Mouse (Mus musculus) adipocyte (in vitro differentiated cells): Measurements from ENCODE around the gene Ehhadh.
"Not testable (repeated sequence)": the region's sequence is repeated elsewhere in the genome, so short reads cannot be mapped to it uniquely, and the experiment has no call there.

Experiments
- DNase-seq: peaks from one replicate; pipeline ENCODE4 v3.0.0-alpha.2; 2016; ENCODE audit warnings: low spot score

The Ehhadh gene

DNA sequence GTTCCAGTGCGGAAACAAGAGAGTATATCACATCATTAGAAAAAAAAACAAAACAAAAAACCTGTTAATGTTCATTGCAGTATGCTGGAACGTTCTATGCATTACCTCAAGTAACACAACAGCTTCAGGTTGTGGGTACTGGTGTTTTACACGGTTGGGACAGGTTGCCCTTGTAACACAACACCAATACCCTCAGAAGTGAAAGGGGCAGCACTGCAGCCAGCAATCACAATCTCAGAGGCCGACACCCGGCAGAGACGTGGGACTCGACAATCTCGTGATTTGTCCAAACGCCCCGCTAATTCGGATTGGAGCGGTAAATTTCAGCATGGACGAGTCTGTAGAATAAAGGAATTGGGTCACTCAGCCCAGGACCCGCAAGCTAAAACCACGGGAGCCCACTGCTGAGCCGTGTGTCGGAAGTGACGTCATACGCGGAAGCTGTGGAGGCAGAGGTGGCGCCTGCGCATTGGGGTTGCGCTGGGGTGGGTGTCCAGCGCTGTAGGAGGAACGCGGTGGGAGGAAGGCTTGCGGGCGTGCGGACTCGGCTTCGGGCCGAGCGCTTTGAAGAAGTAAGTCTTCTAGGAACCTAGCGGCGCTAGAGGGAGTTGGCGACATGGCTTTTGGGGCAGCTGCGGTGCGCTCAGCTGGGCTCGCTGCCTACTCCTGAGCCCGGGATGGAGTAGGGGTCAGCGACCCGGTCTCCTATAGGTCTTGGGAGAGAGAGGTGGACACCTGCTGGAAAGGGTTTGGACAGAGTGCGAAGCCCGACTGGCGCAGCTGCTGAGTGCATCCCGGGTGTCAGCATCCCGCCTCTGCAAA, 6.5 kb upstream of the Ehhadh start, which contains the start of gene Map3k13:
Gene Map3k13 (plus strand): TSS at position 472 of the 822 bp plus-strand sequence.
- peak; percentile 96 for DNase-seq

GRCm38 (mm10) chr16:21793080-21793810, 5.6 kb upstream of the Ehhadh start:
- DNase-seq: not testable (repeated sequence)

DNA sequence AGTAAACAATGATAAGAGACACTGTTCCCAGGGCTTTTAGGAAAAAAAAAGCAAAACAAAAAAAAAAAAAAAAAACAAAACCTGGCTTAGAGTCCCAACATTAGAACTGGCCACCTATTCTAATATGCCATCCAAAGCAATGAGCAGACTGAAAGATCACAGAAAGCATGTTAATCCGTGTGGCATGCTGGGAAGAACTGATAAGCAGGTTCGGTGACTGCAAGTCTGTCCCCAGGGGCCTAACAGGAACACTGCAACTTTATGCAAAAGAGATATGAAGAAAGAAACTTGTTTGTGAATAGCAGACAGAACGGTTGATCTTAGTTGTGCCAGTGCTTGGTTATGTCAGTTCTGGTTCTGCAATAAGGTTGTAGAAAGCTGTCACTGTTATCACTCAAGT, 4.2 kb upstream of the Ehhadh start:
- no peak for DNase-seq

- DNase-seq: no peak
These were observed 2.9 kb upstream of the Ehhadh start for GRCm38 (mm10) chr16:21790469-21790868.

- DNase-seq: no peak
These were observed 1.6 kb upstream of the Ehhadh start for GRCm38 (mm10) chr16:21789180-21789579.

- DNase-seq: no peak
These were observed 974 bp upstream of the Ehhadh start for GRCm38 (mm10) chr16:21788581-21788980.

GRCm38 (mm10) chr16:21786317-21786716, 1.3 kb downstream of the Ehhadh start:
- no peak for DNase-seq

- DNase-seq: no peak
These were observed 2.6 kb downstream of the Ehhadh start for GRCm38 (mm10) chr16:21785000-21785399.

- DNase-seq: no peak
These were observed 4.8 kb downstream of the Ehhadh start for GRCm38 (mm10) chr16:21782807-21783206.

DNA sequence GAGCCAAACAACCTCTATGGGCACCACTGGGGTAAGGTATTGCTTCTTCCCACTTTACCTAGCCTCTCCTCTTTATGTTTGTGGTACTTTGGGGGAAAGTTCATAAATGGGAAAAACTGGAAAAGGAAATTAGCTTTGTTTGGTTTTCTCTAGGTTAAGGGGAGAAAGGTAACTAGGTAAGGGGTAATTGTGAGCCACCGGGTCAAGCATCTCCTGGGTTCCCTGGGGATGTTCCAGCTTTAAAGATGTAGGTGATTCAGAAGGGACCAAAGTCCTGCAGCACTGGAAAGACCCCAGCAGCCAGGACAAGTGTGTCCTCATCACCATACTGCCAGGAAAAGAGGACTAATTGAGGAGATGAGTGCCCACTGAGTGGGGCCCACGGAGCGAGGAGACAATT, 5.7 kb downstream of the Ehhadh start:
- DNase-seq: no peak

- no peak for DNase-seq
These were observed 6.3 kb downstream of the Ehhadh start for GRCm38 (mm10) chr16:21781277-21781676.

- DNase-seq: no peak
These were observed 8.5 kb downstream of the Ehhadh start for GRCm38 (mm10) chr16:21779149-21779548.

DNA sequence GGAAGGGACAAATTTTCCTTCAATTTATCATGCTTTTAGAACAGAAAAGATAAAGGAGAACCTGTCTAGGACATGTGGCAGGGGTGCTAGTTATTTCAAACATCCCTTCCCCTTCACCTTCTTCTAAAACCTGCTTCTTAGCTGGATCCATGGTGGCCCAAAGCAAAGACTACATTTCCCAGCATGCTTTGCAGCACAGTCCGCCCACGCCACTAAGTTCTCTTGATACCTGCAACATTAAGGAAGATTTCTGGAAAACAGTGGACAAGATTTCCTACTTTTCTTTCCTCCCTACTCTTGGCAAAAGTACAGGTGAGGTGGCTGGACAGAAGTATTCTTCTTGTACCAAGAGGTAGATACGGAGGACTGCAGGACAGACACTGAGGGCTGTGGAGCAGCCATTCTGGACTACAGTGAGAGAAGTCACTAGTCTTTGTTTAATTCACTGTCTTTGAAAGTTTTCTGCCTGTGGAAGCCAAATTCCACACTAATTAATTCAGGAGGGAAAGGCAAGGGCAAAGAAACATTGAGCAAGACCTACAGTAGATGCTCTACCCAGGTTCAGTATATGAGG, 9.2 kb downstream of the Ehhadh start:
- peak; percentile 39 for DNase-seq

- DNase-seq: no peak
These were observed 12.9 kb downstream of the Ehhadh start for GRCm38 (mm10) chr16:21774725-21775124.

DNA sequence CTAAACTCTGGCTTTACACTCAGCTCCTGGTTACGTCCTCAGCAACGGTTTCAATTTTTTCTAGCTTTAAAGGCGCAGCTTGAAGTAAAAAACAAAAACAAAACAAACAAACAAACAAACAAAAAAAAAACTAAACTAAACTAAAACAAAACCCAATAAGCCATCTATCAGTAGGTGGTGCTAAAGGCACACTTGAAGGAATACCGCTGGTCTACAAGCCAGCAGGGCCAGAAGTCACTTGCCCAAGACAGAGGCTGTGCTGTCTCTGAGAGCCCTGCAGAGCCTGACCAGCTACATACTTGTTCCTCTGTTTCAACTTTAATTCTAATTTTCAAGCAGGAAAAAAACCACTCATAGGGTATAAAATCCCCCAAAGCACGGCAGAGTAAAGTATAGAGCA, 17.9 kb downstream of the Ehhadh start:
- peak; percentile 89 for DNase-seq

- peak; percentile 31 for DNase-seq
These were observed 19.4 kb downstream of the Ehhadh start for GRCm38 (mm10) chr16:21768255-21768654.

- no peak for DNase-seq
These were observed 29.2 kb downstream of the Ehhadh start for GRCm38 (mm10) chr16:21758447-21758846.

DNA sequence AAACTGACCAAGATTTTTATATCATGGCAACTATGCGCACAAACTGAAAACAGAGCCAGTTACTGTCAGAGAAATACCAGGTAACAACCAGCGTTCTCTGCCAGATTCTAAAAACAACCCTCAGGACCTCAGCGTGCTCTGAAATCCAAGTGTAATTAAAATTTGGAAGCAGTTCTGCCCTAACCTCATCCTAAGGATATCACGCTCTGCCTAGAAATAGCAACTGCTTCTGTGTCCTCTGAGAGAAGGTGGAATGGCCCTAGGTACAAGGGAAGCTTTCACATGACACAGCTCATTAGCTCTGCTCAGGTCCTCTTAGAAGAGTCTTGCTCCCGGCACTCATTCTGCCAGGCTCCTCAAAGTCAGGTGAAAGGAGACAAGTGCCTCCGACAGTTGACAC, 44.2 kb downstream of the Ehhadh start:
- DNase-seq: no peak

DNA sequence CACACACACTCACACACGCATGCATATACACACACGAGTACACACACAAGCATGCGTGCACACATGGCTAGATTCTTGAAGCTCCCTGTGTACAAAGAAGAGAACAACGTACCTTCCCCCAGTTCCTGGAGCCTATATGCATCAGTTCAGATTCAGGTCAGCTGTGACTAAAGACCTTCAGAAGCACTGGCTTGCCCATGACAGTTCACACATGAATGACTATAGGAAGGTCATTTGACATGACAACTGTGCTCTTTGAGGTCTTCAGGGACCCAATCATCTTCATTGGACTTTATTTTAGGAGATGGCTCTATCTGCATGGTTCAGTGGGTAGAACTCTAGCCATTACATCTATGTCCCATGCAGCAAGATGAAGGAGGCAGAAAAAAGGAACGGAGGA, 44.7 kb downstream of the Ehhadh start:
- DNase-seq: no peak

- DNase-seq: no peak
These were observed 45.3 kb downstream of the Ehhadh start for GRCm38 (mm10) chr16:21742191-21742870.

DNA sequence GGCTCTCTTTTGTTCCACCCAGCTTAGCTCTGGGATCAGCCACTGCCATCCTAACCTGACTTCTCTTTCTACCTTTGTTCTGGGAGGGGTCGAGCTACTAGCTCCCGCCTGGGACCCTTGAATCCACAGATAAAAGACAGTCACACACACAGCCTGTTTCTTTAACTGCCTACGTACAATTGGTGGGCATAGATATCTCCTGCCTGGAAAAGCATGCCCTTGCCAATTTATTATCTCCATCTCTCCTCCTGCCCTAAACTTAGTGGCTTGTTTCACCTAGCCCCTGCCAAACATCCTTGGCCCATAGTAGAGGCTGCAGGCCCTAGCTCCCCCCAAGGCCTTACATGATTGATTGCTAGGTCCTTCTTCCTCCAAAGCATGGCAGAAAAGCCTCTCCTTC, 46.1 kb downstream of the Ehhadh start:
- no peak for DNase-seq

- no peak for DNase-seq
These were observed 52.0 kb downstream of the Ehhadh start for GRCm38 (mm10) chr16:21735638-21736037.
